Mouse (Mus musculus) CH12F3 (cell line): ENCODE measurements around the gene 4930404N11Rik.

Experiments
- in situ Hi-C: fragments of 300-500 bp; cut with MboI; formaldehyde crosslinking; loops from 2 replicates; pipeline ENCODE4 v1.14.3; 2020; ENCODE audit warnings: low sequenced_read_pairs

The 4930404N11Rik gene

GRCm38 (mm10) chr10:81335393-81336340 lies 29.9 kb downstream of the 4930404N11Rik start:
- in situ Hi-C loops: no loop called here

GRCm38 (mm10) chr10:81334324-81334723 lies 31.3 kb downstream of the 4930404N11Rik start:
- in situ Hi-C loops: no loop called here

- in situ Hi-C loops: no loop called here
These were observed 33.3 kb downstream of the 4930404N11Rik start for GRCm38 (mm10) chr10:81332277-81332676.

GRCm38 (mm10) chr10:81330007-81330406 lies 35.6 kb downstream of the 4930404N11Rik start:
- in situ Hi-C loops: no loop called here

- in situ Hi-C loops: no loop called here
These were observed 36.2 kb downstream of the 4930404N11Rik start for GRCm38 (mm10) chr10:81329194-81329975.

GRCm38 (mm10) chr10:81328386-81328785 lies 37.2 kb downstream of the 4930404N11Rik start, which contains the start of gene Tbxa2r:
Gene Tbxa2r, plus strand, starts transcription at chr10:81328731.
- in situ Hi-C loops: no loop called here

- in situ Hi-C loops: no loop called here
These were observed 37.7 kb downstream of the 4930404N11Rik start for GRCm38 (mm10) chr10:81327959-81328358.

- in situ Hi-C loops: no loop called here
These were observed 38.8 kb downstream of the 4930404N11Rik start for GRCm38 (mm10) chr10:81326858-81327257.

- in situ Hi-C loops: no loop called here
These were observed 39.8 kb downstream of the 4930404N11Rik start for GRCm38 (mm10) chr10:81325781-81326180.

GRCm38 (mm10) chr10:81325176-81325575 lies 40.4 kb downstream of the 4930404N11Rik start:
- in situ Hi-C loops: no loop called here

- in situ Hi-C loops: no loop called here
These were observed 41.7 kb downstream of the 4930404N11Rik start for GRCm38 (mm10) chr10:81323791-81324530.

- in situ Hi-C loops: no loop called here
These were observed 42.4 kb downstream of the 4930404N11Rik start for GRCm38 (mm10) chr10:81323141-81323775.

- in situ Hi-C loops: no loop called here
These were observed 43.2 kb downstream of the 4930404N11Rik start for GRCm38 (mm10) chr10:81322444-81322843.

GRCm38 (mm10) chr10:81321436-81321835 lies 44.2 kb downstream of the 4930404N11Rik start:
- in situ Hi-C loops: no loop called here

GRCm38 (mm10) chr10:81320550-81321347 lies 44.9 kb downstream of the 4930404N11Rik start, which contains the start of gene Cactin:
Gene Cactin, plus strand, starts transcription at chr10:81321103.
- in situ Hi-C loops: no loop called here

GRCm38 (mm10) chr10:81319741-81320549 lies 45.7 kb downstream of the 4930404N11Rik start:
- in situ Hi-C loops: no loop called here

- in situ Hi-C loops: no loop called here
These were observed 46.3 kb downstream of the 4930404N11Rik start for GRCm38 (mm10) chr10:81319330-81319699.

- in situ Hi-C loops: no loop called here
These were observed 46.9 kb downstream of the 4930404N11Rik start for GRCm38 (mm10) chr10:81318589-81319329.
